Mouse (Mus musculus) embryonic fibroblast, embryonic 13.5 days (primary cell): ENCODE measurements at regions not wholly inside any gene's neighbourhood (a gene's known extent, or its start where the extent isn't known, plus 50 kb on each side); places are given as distances from the start of the nearest gene placed in this dataset.

Experiments
- CTCF ChIP-seq: IDR thresholded peaks from 2 replicates; pipeline ENCODE4 v1.5.1; 2011; ENCODE audit warnings: mild to moderate bottlenecking, control low read depth, low read length, moderate library complexity, borderline replicate concordance; ENCODE audit not compliant: insufficient read depth
- POLR2A ChIP-seq: IDR thresholded peaks from 2 replicates; pipeline ENCODE4 v1.6.1; 2011; ENCODE audit warnings: low read depth, mild to moderate bottlenecking, control low read depth, low read length, moderate library complexity

GRCm38 (mm10) chr19:56201738-56202480 lies 85.0 kb upstream of the Habp2 start:
- TF ChIP-seq CTCF (peak; percentile 66; the same call in 1 of the 2 replicates), POLR2A (no peak)
